Mouse (Mus musculus): ENCODE measurements at regions not wholly inside any gene's neighbourhood (a gene's known extent, or its start where the extent isn't known, plus 50 kb on each side); places are given as distances from the start of the nearest gene placed in this dataset.
A peak's percentile ranks its signal among the peaks of the same experiment; 100 is the strongest.

- DNase-seq = no peak
Observed at GRCm38 (mm10) chr10:96863230-96863629, 246.4 kb downstream of the Btg1 start.

- no peak for DNase-seq
Observed at GRCm38 (mm10) chr10:96866468-96866867, 249.7 kb downstream of the Btg1 start.

GRCm38 (mm10) chr10:96871559-96872160 lies 254.9 kb downstream of the Btg1 start:
- DNase-seq = no peak

- DNase-seq = no peak
Observed at GRCm38 (mm10) chr10:96874646-96875045, 257.8 kb downstream of the Btg1 start.

GRCm38 (mm10) chr10:96875676-96876075 lies 258.9 kb downstream of the Btg1 start:
- no peak for DNase-seq

- no peak for DNase-seq
Observed at GRCm38 (mm10) chr10:96879425-96879824, 262.6 kb downstream of the Btg1 start.

- no peak for DNase-seq
Observed at GRCm38 (mm10) chr10:96880771-96881170, 264.0 kb downstream of the Btg1 start.

- no peak for DNase-seq
Observed at GRCm38 (mm10) chr10:96881212-96881611, 264.4 kb downstream of the Btg1 start.

- no peak for DNase-seq
Observed at GRCm38 (mm10) chr10:96881660-96882059, 264.9 kb downstream of the Btg1 start.

GRCm38 (mm10) chr10:96901150-96901549 lies 284.3 kb downstream of the Btg1 start:
- DNase-seq = no peak

GRCm38 (mm10) chr10:96905098-96905809 lies 288.4 kb downstream of the Btg1 start:
- DNase-seq = no peak

GRCm38 (mm10) chr10:96909661-96910315 lies 293.0 kb downstream of the Btg1 start:
- DNase-seq = no peak

- DNase-seq = no peak
Observed at GRCm38 (mm10) chr10:96921181-96921580, 304.4 kb downstream of the Btg1 start.

- no peak for DNase-seq
Observed at GRCm38 (mm10) chr10:96924266-96924672, 307.5 kb downstream of the Btg1 start.

- DNase-seq = no peak
Observed at GRCm38 (mm10) chr10:96924722-96925121, 307.9 kb downstream of the Btg1 start.

- no peak for DNase-seq
Observed at GRCm38 (mm10) chr10:96925771-96926170, 309.0 kb downstream of the Btg1 start.

GRCm38 (mm10) chr10:96934661-96935060 lies 317.9 kb downstream of the Btg1 start:
- DNase-seq = peak; percentile 66 to 75

- DNase-seq = no peak
Observed at GRCm38 (mm10) chr10:96940887-96941518, 324.2 kb downstream of the Btg1 start.

- DNase-seq = no peak
Observed at GRCm38 (mm10) chr10:96944229-96944628, 327.4 kb downstream of the Btg1 start.

- no peak for DNase-seq
Observed at GRCm38 (mm10) chr10:96947971-96948370, 331.2 kb downstream of the Btg1 start.

- no peak for DNase-seq
Observed at GRCm38 (mm10) chr10:96948871-96949270, 332.1 kb downstream of the Btg1 start.

GRCm38 (mm10) chr10:96955036-96955775 lies 338.4 kb downstream of the Btg1 start:
- no peak for DNase-seq
